Mouse (Mus musculus) gastrocnemius, postnatal 10 days (tissue): ENCODE measurements at regions not wholly inside any gene's neighbourhood (a gene's known extent, or its start where the extent isn't known, plus 50 kb on each side); places are given as distances from the start of the nearest gene placed in this dataset.
"Not testable (repeated sequence)": the region's sequence is repeated elsewhere in the genome, so short reads cannot be mapped to it uniquely, and the experiment has no call there.

Source experiments
- DNase-seq: peaks from one replicate; pipeline ENCODE4 v3.0.0; 2021; ENCODE audit warnings: mixed read lengths

DNA sequence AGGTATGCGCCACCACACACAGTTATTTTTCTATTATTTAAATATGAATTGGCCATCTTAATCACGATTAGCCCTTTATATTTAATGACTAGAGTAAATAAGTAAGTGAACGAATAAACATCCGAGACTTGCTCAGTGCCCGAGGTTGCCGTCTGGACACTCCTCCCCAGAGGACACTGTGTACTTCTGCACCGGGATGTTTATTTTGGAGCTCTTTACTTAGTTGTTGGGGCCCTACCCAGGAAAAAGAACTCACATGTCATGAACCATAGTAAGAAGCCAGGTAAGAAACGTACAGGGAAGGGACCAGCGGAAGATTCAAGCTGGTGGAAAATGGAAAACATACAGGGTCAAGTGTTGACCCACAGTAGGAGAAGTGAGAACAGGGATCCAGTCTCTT lies 89.0 kb downstream of the Akr1d1 start:
- DNase-seq, result no peak

DNA sequence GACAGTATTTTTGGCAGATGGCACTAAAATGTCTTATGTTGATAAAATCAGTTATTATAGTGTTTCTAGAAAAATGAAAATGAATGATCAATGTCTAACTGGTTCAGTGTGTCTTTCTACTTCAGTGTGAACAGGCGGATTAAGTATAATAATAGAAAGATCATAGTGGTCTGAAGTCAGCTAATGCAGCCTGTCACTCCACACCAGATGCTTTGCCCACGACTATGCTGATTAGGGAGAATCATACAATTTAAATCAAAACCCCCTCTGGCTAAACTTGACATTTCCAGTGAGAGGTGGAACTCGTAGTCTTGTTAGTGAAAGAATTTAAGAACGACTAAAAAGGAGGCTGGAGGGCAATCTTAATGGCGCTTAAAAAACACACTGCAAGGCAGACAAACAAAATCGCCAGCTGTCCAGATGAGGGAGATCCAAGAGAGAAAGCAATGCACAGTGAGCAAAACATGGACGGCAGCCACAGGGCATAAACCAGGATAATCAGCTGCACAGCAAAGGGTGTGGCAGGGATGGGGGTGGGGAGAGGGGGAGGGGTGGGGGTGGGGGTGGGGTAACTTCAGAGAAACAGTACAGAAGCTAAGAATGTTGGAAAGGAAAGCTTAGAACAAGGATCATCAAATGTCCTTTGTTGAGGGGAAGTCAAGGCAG lies 91.5 kb downstream of the Akr1d1 start:
- no peak for DNase-seq

DNA sequence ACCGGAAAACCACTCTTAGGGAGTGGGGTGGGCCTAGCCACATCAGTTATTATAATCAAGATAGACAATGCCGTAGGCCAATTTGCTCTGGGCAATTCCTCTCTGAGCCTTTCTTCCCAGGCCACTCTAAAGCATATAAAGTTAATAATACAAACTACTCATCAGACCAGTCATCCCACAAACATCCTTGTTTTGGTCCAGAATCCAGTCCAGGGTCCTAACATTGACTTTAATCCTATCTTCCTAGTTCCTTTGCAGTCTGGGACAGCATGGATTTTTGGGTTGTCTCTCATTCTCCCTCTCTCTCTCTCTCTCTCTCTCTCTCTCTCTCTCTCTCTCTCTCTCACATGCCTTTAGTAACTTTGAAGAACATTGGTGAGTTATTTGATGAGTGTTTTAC lies 92.3 kb downstream of the Akr1d1 start:
- DNase-seq, result no peak

- no peak for DNase-seq
These were observed 97.2 kb downstream of the Akr1d1 start for GRCm38 (mm10) chr6:37627206-37627605.

DNA sequence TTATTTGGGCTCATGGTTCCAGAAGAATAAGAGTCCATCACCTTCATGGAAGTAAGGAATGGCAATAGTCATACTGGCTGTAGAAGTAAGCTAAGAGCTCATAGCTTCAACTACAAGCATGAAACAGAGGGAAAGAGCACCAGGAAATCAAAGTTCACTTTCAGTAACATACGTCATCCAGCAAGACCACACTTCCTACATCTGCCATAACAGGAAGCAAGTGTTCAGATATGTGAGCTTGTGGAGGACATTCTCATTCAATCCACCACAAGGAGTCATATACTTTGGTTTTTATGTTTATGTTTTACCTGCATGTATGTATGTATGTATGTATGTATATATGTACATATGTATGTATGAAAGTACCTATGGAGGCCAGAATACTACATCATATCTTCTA lies 104.0 kb downstream of the Akr1d1 start:
- no peak for DNase-seq

- DNase-seq, result no peak
These were observed 112.1 kb downstream of the Akr1d1 start for GRCm38 (mm10) chr6:37642066-37642465.

DNA sequence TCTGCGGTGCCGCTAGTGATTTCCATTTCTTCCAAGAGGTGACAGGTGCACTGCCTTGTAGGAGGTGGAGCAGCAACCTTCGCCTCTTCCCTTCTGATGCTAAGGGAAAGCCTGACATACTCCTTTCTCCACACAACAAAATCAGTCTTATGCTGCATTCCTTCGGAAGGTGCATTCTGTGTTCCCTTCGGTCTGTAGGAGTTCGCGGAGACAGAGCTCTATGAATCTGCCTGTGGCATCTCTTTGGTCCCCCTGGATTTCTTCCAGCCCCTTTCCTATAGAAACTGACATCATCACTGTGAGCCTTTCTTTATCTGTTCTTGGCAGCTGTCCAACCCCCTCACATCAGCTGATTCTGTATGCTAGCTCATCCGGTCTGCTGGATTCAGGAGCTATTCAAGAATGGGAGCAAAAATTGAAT lies 112.7 kb downstream of the Akr1d1 start:
- no peak for DNase-seq

DNA sequence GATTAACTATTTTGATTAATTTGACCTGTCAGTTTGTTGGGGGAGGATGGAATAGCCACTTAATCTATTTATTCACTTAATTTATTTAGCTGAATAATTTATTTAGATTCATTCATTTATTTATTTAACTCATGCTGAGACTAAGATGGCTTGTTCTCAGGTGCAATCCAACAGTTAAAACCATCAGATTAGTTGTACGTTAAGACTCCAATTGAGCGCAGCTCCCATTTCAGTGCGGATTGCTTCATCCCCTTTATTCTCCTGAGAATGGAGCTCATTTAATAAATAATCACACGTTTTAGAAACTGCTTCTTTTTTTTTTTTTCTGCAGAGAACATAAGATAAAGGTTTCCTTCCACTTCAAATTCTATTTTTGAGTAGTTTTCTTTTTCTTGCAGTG lies 113.2 kb downstream of the Akr1d1 start:
- DNase-seq, result no peak

DNA sequence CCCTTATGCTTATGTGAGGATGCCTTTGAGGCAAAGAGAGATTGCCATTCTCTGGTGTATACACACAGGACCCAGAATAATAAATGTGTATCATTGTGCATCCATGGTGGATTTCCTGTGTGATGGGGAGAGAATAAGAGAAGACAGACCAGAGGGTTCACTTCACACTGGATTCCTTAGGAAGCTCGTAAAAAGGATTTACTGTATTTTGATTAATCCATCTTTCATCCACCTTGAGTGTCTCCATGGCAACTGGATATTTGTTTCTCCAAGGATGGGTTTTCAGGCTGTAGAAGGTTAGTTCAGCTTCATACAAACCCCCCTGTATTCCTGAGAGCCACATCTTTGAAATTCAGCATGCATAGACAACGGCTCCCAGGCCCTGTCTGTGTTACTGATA lies 113.7 kb downstream of the Akr1d1 start:
- DNase-seq, result no peak

DNA sequence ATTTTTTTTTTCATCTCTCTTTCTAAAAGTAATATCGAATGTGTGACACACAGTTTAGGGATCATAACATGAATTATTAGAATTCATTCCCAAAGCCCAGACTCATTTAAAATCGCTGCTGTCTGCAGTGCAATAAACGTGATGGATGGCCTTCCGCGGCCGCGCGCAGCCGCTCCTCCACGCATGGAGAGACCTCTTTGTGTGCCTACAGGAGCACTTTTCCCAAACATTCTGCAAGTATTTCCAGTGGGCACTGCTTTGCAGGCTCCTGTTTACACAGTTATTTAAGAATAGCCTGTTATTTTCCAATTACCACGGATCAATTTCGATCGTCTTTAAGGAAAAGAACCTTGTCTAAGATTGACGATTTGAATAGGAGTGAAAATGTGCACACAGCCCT lies 115.6 kb downstream of the Akr1d1 start:
- DNase-seq, result no peak

DNA sequence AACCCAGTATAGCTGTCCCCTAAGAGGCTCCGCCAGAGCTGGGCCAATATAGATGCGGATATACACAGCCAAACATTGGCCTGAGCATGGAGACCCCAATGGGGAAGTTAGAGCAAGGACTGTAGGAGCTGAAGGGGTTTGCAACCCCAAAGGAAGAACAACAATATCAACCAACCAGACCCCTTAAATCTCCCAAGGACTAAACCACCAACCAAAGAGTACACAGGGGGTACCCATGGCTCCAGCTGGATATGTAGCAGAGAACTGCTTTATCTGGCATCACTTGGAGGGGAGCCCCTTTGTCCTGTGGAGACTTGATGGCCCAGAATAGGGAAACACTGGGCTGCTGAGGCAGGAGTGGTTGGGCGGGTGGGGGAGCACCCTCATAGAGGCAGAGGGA lies 127.3 kb downstream of the Akr1d1 start:
- DNase-seq, result not testable (repeated sequence)

DNA sequence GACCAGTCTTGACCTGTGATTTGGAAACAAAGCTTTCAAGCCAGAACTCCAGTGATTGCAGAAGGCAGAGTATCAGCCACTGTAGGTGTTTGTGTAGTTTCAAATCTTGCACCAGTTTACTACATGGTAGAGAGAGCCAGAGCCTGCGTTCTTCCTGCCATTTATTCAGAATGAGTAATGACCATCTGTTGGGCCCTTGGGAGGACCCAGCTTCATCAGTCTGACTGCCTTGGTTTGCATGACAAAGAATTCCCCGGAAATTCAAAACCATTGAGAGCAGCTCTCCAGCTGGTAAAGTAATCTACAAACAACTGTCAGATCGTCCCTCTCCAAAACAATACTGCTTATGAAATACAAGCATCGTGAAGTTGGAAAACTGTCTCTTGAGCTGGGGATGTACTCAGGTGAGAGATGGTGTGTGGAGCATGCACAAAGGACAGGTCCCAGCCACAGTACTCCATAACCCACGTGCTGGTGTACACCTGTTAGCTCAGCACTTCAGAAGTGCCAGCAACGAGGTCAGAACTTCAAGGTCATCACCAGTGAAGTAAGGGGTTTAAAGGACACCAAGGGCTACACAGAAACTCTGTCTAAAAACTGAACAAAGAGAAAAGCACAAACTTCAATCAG lies 128.2 kb downstream of the Akr1d1 start:
- no peak for DNase-seq

GRCm38 (mm10) chr6:37662747-37663146 lies 132.8 kb downstream of the Akr1d1 start:
- no peak for DNase-seq

DNA sequence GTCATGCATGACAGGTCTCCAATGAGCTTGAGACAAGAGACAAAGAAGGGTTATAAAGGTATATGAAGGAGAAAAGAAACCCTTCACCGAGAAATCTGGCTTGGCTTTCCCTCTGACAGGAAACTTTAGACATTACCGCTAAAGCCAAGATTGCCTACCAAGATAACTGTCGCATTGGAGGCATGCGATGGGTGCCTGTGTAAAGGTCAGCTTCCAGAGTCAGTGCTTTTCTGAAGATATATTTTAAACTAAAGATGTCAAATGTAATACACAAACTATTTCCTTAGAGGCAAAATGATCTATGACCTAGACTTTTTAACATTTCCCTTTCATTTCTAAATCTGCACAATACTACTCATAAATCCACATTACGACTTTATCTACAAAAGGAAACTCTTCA lies 135.6 kb downstream of the Akr1d1 start:
- DNase-seq, result no peak

DNA sequence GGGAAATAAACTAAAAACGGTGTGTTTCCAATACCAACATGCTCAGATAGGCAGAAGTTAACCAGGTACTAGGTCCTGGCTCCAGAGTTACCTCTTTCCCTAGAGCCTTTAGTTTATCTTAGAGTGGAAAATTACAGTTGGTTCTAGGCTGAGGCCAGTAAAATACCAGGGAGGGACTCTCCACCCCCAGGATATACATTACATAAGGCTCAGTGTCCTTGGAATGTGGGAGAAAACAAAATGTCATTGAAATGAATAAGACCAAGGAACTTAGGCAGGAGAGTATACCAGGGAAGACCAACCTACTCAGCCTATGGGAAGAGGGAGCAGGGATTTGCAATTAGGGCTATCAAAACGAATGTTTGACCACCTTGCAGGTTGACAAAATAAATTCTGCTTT lies 139.4 kb downstream of the Akr1d1 start:
- no peak for DNase-seq

GRCm38 (mm10) chr6:37670701-37671100 lies 140.7 kb downstream of the Akr1d1 start:
- DNase-seq, result no peak

DNA sequence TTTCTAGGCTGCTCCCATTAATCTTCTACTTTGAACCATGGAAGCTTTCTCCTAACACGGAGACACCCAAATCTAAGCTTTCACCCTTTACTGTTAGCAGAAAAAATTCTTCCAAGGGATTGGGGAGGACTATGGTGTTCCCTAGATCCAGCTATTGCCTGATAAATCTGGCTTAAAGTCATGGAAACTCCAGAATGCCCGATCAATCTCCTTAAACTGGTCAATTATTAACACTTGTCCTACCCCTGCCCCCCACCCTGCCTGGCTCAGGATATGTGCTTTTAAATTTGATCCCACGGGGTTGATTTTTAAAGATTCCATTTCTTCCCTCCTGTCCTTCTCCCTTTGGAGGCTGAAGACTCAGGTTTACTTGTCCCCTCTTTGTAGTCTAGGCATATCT lies 149.9 kb downstream of the Akr1d1 start:
- DNase-seq, result no peak

DNA sequence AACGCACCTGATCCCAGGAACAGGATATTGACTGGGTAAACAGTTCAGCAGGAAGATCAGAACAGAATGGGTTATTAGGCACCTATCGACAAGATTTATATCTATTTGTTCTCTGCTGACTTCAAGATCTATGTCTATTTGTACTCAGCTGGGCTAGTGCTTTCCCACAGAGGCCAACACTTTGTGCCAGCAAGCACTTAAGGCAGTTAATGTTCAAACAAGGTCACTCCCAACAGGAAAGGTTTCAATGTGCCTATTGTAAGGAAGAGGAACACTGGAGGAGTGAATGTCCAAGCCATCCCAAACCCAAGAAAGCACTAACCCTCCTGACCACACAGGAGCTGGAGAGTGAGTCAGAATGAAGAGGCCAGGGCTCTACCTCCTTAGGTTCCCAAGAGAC lies 151.4 kb downstream of the Akr1d1 start:
- DNase-seq, result not testable (repeated sequence)

GRCm38 (mm10) chr6:37686094-37686493 lies 156.1 kb downstream of the Akr1d1 start:
- DNase-seq, result no peak

DNA sequence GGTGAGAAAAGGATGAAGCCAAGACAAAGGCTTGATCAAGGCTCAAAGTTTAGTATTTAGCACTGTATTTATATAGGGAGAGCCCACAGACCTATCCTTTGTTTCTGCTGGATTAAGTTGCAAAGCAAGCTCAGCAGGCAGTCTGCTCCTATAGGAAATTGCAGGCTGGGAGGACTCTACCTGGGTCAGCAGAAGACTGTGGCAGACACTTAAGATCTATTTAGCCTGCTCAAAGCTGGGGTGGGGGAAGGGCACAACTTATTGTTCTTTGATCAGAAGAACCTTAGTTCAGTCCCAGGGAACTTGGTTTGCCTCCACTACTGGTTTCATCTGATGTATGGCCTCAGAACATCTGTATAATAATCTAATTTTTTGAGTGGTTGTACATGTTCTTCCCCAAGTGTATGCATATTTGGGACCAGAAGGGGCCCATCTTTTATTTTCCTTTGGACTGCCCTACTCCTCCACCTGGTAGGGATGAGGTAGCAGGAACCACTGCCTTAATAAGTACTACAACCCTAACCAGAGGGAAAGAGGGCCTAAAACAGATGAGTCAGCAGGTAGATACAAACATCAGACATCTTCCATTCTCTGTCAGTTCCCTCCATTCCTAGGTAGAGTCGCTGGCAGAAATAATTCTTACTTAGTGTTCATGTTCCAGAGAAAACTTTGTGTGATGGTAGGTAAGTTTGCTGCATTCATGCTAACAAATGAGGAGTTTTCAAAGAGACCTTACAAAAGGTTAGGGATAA lies 159.1 kb downstream of the Akr1d1 start:
- no peak for DNase-seq

DNA sequence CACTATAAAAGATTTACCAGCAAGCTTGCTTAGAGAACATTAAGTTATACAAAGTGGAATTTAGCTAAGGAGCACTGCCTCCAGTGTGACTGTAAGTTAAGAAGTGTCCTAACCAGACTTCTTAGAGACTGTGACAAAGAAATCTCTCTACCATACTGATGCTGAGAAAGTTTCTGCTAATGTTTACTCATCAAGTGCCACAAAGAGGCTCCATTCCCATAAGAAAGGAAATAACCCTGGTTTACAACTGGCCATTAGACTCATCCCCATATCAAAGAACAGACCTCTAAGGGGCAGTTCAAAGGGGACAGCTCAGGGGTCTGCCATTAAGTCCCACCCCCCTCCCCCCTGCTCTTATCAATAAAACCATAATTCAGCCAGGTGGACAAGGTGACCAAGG lies 159.7 kb downstream of the Akr1d1 start:
- no peak for DNase-seq

DNA sequence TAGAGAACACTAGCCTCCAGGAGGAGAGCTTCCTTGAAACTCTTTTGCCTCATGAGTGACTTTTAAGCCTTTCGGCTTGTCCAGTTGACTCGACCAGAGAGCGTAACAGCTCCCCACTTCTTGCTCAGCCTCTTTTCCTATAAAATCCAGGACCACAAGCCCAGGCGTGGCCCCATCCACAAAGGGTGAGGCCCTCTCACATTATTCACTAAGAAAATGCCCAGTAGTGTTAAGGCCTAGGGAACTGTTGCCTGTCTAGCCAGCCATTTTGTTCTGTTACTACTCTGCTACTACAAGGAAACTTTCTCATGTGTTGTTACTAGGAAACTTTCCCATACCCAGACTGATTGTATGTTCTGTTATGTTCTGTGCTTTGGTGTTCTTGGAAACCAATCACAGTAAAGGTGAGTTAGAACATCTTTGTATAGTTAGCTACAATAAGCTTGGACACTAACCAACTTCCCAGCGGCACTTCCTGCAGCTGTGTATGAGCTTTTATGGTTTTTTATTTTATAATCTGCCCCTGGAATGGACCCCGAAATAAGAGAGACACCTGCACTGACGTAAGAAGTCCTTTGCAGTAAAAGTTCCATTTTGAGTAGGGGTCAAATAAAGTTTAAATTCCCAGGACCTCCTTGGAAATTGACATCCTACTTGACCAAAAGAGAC lies 162.1 kb downstream of the Akr1d1 start:
- DNase-seq, result no peak

DNA sequence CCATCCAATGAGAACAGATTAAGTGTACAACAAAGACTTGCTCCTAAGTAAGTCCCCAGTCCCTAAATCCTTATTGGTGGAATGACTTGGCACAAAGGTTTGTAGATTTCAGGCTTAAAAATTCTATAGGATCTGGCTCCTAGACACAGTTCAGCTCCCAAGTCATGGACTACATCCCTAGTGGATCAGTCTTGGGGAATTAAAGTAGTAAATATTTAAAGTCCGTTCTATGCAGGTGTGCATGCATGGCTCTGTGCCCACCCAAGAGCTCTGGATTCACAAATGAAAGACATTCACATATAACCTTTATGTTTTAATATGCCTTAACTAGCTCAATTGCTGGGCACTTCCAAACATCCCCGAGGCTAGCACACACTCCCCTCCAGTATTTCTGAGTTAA lies 162.8 kb downstream of the Akr1d1 start:
- DNase-seq, result no peak
